Mouse (Mus musculus) cerebellum, postnatal 10 days (tissue): Measurements from ENCODE around the gene Peg10.

Experiments
- DNase-seq, 2 experiments: peaks; one replicate each; pipeline ENCODE4 v3.0.0; 2021; ENCODE audit warnings: mixed read lengths in 2 of 2

The Peg10 gene

GRCm38 (mm10) chr6:4746696-4747439 is at the start of gene Peg10, which contains the start of gene Sgce:
TSS of gene Peg10 (plus strand) at chr6:4747306.
TSS of gene Sgce (minus strand) at chr6:4747207.
- peak; percentile 93 for DNase-seq

DNA sequence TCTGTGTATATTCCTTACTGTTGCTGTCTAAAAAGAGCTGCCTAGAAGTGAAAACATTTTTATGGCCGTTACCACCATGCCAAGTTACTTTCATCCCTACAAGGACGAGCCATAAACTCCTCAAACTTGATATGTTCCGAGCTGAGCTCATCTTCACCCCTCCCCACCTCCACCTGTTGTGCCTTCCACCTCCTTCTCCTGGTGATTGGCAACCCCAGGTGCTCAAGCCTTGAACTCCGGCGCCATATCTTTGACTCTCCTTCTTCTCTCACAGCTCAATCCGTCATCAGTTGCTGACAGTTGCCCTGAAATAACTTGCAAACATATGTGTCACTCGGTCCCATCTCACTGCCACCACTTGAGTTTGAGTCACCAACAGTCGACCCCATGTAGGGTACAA is 45.5 kb upstream of the Peg10 start:
- DNase-seq: no peak

- DNase-seq: no peak
These were observed 43.2 kb upstream of the Peg10 start for GRCm38 (mm10) chr6:4703908-4704307.

GRCm38 (mm10) chr6:4706415-4706814 is 40.7 kb upstream of the Peg10 start:
- DNase-seq: no peak

- DNase-seq: no peak
These were observed 38.1 kb upstream of the Peg10 start for GRCm38 (mm10) chr6:4708971-4709370.

DNA sequence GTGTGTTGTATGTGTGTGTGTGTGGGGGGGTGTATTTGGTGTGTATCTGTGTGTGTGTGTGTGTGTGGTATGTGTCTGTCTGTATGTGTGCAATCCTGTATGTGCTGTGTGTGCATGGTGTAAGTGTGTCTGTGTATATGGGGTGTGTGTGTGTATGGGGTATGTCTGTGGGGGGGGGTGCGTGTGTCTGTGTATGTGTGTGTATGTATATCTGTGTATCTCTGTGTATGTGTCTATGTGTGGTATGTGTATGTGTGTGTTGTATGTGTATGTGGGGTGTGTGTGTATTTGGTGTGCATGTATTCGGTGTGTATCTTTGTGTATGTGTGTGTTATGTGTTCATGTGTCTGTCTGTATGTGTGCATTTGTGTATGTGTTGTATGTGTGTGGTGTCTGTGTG is 30.9 kb upstream of the Peg10 start:
- DNase-seq: no peak

GRCm38 (mm10) chr6:4717344-4717743 is 29.8 kb upstream of the Peg10 start:
- DNase-seq: no peak

DNA sequence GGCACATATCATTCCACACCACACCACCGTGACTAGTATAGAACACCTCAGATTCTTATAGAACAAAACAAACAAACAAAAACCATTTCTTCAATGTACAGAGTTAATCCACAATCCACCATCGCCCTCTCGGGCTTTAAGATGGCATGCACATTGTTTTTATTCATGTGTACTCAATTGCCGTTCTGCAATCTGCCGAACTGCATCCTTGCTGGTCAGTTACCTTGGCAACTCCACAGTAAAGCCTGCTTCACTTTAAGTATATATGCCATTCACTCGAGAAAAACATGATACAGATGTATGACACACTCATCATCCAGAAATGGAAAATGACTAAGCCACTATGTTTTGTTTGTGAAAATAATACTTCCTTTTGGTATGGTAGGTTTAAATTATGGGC is 25.0 kb upstream of the Peg10 start:
- no peak for DNase-seq

DNA sequence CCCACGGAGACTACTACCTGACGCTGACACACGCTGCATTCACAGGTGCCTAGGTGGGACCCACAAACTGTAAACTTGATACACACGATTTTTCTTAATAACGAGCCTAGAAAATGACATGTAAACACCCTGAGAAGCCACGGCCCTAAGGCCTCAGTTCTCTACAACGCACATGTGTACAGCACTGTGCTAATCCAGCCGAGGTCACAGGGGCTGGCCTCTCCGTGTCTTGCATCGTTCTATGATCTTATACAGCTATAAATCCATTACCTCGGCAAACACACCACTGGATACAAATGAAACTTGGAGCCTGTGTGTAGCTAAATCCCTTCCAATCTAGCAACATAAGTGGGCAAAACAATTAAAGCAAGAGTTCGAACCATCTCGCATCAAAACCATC is 24.4 kb upstream of the Peg10 start:
- no peak for DNase-seq

GRCm38 (mm10) chr6:4723998-4724757 is 22.9 kb upstream of the Peg10 start:
- no peak for DNase-seq

- DNase-seq: no peak
These were observed 18.8 kb upstream of the Peg10 start for GRCm38 (mm10) chr6:4728305-4728704.

DNA sequence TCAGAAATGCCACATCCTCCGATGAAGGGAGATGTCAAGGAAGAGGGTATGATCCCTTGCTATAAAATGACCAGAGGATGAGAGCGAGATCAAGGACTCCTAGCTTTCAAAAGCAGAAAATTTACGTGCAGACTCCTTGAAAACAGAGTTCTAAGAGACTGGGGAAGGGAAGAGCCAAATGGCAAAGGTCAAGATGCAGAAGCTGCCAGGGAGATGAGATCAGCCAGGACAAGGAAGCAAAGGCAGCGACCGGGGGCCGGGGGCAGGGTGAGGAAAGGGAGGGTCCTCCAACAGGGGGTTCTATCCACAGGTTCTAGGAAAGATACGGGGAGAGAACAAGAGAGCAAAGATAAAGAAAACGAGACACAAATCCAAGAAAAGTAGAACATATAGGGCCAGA is 15.4 kb upstream of the Peg10 start:
- DNase-seq: no peak

- DNase-seq: no peak
These were observed 13.9 kb upstream of the Peg10 start for GRCm38 (mm10) chr6:4733208-4733607.

DNA sequence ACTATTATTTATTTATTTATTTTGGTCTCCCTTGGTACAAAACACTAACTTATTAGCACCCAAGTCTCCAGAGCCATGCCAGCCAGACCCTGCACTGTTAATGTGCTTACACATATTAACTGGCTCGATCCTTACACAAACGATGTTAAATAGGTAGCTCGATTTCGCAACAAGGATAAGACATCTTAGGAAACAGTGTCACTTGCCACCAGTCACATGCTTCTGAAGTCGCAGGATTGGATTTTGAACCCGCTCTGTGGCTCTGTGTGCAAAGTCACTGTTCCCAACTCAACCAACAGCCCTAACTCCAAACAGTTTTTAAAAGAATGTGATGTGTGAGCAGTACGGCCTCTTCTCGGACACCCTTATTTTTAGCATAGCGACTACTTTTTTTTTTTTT is 10.7 kb upstream of the Peg10 start:
- no peak for DNase-seq

DNA sequence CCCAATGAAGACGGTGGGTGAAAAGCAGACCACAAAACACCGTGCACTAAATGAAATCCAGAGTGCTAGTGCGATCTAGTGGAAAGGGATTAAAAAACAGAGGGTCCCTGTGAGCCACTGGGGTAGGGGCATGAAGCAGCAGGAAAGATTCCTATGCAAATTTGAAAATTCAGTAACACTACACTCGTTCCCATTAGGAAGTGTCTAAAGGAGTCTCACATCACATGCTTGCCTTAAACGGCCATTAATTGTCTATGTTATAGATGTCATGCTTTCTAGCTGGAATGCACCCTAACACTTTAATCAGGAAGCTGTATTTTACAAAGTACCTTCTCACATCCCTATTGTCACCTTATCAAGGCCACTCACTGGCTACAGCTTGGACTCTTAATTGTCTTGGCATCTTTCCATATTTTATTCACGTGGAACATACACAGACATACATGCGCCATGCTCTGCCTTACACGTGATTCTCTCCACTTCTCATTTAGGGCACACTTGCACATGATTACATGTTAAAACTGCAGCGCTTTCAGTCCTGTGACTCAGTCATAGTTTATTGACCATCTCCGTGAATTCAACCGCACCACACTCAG is 9.0 kb upstream of the Peg10 start:
- no peak for DNase-seq

DNA sequence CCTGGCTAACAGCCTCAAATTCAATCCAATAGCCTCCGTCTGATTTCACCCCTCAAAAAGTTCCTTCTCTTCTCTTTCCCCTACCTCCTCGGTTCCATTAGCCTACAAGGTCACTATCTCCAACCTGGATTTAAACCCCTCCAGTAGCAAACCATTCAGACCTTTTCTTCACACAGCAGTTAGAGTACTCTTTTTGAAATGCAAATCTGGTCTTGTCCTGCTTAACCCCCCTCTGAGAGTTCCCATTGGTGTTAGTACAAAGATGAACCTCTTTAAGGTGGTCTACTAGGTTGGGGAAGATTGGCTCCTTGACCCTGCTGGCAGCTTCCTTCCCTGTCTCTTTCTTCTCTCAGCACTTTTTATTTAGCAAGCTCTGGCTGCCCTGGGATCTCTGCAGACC is 8.4 kb upstream of the Peg10 start:
- DNase-seq: no peak

DNA sequence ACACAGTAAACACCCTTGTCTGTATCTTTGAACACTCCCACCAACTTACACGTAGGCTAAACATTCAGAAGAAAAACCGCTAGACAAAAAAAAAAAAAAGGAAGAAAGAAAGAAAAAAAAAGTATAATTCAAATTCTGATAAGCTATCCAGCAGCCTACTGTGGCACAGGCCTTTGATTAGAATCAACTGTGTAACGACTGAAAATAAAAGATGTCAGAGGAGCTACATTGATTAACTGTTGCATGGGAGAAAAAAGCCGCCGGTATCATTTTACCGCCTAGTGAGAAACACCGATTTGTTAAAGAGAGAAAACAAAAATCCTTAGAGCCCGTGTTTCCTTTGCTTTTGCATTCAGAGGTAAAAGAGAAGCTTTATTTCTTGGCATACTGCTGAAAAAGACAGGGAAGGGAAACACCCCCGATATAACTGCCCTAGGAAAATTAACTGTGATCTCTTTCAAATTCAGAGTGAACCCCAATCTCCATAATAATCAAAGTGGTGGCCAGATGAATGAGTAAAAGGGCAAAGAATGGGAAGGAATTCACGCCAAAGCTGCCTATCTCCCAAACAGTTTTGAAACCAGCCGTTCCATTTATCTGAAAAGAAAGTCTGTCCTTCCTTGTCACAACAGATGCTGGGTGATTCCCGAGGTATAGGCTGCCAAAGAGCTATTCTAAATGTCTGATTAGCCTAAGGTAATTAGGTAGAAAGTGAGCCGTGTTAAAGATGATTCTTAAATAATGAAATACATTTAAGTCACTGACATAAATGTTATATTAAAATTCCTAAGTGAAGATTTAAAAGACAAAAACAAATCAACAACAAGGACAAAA is 7.4 kb upstream of the Peg10 start:
- no peak for DNase-seq

GRCm38 (mm10) chr6:4740511-4740910 is 6.6 kb upstream of the Peg10 start:
- peak; percentile 80 for DNase-seq

DNA sequence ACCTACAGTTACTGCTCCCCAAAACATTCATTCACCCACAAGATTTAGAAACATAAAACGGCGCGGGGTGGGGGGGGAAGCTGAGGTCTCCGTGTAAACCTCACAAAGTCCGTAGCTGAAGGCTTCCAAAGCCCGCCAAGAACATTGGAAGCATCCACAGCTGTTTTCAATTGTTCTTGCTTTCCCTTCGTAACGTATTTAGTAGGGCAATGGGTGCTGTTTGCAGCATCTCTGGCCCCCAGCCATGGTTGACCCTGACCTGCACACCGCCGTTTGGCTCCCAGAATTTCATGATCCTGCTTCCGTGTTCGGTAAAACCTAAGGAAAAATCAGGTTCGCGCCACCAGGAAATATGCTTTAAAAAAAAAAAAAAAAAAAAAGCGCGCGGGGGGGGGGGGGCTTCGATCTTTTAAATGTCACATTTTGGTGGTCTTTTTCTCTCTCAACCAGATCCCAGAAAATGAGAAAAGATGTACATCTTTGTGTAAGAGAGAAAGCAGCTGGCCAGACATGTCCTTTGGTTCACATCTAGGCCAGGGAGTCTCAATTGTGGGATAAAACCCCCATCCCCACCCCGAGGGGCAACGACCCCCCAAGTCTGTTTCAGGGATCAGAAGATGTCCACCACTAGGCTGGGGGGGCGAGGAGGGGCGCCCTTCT is 940 bp upstream of the Peg10 start:
- DNase-seq: peak; percentile 53 to 61

GRCm38 (mm10) chr6:4747677-4748505 is 785 bp downstream of the Peg10 start:
- DNase-seq: peak; percentile 53 to 62

GRCm38 (mm10) chr6:4748506-4748961 is 1.4 kb downstream of the Peg10 start:
- DNase-seq: no peak
